Mouse (Mus musculus): Measurements from ENCODE around the gene Cbx8.

Cbx8 gene

DNA sequence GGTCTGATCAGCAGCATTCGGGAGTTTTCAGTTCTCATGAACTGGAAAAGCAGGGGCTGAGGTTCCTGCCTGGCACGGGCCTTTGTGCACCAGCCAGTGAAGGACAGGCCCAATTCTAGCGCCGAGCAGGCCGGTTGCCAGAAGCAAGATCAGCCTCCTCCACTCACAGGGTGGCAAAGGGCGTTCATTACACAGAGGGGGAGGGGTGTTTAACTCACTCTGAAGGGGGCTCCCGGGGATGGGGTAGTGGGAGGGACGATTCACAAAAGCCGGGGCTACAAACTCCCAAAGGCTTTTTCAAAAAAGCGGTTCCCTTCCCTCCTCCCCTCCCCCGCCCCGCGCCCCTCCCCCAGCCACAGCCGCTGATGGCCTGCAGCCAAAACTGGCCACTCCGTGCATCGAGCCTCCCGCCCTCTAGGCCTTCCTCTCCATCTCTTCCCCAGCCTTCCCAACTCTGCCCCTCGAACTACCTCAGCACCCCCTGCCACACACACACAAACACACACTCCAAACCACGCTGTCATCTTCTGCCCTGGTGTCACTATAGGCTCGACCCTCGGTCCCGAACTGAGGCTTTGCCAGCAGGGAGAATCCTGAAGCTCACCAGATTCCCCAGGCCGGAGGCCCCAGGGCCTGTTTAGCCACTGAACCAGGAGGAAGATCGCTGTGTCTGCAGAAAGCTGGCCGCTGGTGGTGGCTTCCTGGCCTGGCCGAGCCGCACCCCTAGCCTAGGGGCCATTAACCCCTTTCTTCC lies 38.1 kb upstream of the Cbx8 start:
- no peak for DNase-seq (ENCODE audit: low read depth, low spot score)

GRCm38 (mm10) chr11:119077755-119078154 lies 37.0 kb upstream of the Cbx8 start:
- no peak for DNase-seq (ENCODE audit: low read depth, low spot score)

GRCm38 (mm10) chr11:119075805-119076204 lies 35.0 kb upstream of the Cbx8 start:
- no peak for DNase-seq (ENCODE audit: low read depth, low spot score)

DNA sequence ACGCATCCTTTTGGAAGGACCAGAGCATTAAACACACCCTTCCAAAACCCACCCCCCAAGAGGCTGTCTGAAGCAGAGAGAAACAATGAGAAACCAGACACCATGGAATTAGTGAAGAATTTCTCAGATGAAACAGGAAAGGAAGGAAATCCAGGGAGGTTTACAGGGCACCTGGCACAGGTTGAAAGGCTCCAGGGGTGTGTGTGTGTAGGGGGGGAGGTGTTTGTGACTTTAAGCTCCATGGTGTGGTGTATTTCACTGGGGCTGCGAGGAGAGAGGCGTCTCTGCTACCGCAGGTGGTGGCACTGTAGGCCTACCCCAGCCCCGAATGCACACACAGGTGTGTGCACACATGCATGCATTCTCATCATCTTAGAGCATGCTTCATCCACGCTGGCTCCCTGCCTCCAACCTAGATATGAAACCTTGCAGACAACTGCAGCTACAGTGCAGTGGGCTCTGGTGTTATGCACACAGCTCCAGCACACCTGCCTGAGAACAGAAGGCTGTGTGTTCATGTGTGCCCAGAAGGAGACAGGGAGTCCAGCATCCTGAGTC lies 33.2 kb upstream of the Cbx8 start:
- no peak for DNase-seq (ENCODE audit: low read depth, low spot score)

GRCm38 (mm10) chr11:119072986-119073385 lies 32.2 kb upstream of the Cbx8 start:
- no peak for DNase-seq (ENCODE audit: low read depth, low spot score)

GRCm38 (mm10) chr11:119072239-119072638 lies 31.5 kb upstream of the Cbx8 start:
- no peak for DNase-seq (ENCODE audit: low read depth, low spot score)

GRCm38 (mm10) chr11:119066841-119067240 lies 26.1 kb upstream of the Cbx8 start:
- no peak for DNase-seq (ENCODE audit: low read depth, low spot score)

GRCm38 (mm10) chr11:119059256-119059655 lies 18.5 kb upstream of the Cbx8 start:
- no peak for DNase-seq (ENCODE audit: low read depth, low spot score)

GRCm38 (mm10) chr11:119058041-119058995 lies 17.5 kb upstream of the Cbx8 start:
- no peak for DNase-seq (ENCODE audit: low read depth, low spot score)

DNA sequence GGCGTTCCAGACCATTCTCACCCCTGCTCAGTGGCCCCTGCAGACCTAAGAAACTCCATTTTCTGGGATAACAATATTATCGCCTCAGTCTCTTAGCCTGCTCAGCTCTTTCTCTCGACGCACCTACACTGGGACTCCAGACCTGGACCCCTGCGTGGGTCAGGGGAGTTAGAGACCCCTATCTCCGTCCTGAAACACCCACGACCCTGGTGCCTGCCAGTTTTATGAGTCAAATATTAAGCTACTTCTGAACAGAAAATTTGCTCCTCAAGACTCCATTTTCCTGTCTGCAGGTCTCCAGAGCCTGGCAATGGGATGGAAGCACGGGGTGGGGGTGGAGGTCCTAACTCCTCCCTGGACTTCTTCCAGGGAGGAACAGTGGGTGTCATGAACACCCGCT lies 16.5 kb upstream of the Cbx8 start:
- DNase-seq (ENCODE audit: low read depth, low spot score), result no peak

DNA sequence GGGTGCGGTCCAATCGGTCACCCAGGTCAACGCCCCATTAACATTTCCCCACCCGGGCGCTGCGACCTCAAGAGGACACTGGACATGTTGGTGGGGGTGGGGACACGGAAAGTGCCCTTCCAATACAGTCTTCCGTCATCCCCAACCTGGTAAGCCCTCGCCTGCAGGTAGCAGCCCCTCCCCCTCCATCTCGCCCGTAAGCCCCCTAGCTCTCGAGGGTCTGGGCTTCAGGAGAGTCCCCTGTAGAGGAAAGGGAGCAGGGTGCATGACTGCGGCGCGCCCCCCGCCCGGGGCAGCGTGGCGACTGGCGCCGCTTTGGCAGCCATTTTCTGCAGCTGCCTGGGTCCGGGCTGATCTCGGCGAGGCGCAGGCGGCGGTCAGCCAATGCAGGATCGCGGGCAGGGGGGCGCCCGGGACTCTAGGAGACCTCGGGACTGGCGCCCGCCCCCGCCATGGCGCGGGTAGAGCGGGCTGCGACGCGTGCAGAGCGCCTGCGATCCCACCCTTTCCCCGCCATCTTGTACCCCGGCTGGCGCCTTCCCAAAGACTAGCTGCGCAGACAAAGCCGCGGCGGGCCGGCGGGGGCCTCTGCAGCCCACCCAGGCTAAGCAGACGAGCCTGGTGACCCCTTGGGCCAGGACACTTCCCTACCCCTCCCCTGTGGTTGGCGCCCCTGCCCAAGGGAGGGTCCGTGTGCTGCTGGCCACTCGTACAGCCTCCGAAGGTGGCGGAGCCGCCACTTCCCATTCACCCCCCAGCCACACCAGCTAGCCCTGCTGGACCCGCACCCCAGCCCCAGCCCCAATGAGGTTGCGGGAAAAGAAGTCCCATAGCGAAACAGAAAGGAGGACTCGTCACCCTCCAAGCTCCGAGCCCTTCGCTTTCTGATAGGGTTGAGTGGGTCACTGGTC lies 15.8 kb upstream of the Cbx8 start:
- DNase-seq (ENCODE audit: low read depth, low spot score), result no peak

GRCm38 (mm10) chr11:119055571-119056131 lies 14.9 kb upstream of the Cbx8 start:
- DNase-seq (ENCODE audit: low read depth, low spot score), result no peak

DNA sequence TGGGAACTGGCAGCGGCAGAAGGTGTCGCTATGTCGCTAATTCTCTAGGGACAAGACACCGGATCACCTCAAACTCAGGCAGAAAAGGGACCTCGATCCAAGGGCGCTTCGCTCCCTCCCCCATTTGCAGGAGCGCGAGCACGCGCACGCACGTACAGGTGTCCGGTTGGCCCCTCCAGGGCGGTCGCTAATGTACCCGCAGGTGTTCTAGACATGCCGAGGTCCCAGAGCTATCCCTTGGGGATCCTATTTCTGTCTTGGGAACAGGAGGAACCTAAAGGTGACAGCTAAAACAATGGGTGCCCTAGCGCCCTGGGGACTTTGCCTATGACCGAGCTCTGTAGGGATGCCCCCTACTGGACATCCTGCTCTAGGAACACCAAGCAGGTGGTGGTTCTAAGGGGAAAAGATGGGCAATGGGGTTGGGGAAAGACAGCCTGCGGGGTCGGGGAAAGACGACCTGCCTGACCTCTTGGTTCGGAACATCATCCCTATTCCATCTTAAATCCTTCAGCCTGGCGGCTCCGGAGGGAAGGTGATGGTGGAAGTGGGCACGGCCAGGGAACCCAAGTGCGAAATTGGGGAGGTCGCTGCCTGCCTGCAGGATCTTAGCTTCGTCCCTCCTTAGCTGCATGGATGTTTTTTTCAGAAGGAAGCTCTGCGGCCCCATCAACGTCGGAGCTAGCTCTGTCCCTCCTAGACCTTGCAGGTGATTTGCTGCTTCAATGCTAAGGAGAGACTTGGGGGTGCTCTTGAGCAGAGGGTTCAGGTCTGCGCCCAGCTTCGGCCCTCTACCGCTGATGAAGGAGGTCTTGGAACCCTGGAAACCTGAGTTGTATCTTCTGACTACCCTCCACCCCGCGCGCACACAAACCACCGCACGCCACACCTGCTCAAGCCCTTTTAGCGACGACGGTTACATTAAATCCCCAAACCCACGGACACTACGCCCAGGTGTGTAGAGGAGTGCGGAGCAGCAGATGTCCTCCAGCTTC lies 13.9 kb upstream of the Cbx8 start:
- no peak for DNase-seq (ENCODE audit: low read depth, low spot score)

DNA sequence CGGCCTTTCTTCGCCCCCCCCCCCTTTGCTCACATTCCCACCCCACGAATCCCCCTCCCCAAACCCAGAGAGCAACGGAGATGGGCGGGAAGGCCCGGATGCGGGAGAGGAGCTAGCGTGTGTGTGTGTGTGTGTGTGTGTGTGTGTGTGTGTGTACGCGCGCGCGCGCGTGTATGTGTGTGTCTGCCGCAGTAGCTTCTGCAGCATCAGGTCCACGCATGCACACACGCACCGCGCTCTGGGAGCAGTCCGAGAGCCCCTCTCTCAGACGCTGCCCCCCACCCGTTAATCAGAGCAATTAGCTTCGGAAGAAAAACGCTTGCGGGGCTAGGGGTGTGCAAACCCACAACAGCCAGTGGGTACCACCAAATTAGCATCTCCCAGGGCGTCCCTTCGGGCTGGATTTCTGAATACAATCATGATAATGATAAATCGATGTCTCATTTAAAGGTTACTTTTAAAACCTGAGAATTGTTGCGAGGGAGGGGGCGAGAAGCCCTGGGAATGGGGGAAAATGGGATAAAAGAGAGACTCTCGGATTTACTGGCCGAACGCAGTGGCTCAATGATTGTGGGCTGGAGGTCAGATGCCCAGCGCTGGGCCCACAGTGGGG lies 13.1 kb upstream of the Cbx8 start:
- no peak for DNase-seq (ENCODE audit: low read depth, low spot score)

- DNase-seq (ENCODE audit: low read depth, low spot score), result peak; percentile 94
Measured at GRCm38 (mm10) chr11:119053257-119053670, 12.5 kb upstream of the Cbx8 start.

- no peak for DNase-seq (ENCODE audit: low read depth, low spot score)
Measured at GRCm38 (mm10) chr11:119052661-119053256, 12.0 kb upstream of the Cbx8 start.

DNA sequence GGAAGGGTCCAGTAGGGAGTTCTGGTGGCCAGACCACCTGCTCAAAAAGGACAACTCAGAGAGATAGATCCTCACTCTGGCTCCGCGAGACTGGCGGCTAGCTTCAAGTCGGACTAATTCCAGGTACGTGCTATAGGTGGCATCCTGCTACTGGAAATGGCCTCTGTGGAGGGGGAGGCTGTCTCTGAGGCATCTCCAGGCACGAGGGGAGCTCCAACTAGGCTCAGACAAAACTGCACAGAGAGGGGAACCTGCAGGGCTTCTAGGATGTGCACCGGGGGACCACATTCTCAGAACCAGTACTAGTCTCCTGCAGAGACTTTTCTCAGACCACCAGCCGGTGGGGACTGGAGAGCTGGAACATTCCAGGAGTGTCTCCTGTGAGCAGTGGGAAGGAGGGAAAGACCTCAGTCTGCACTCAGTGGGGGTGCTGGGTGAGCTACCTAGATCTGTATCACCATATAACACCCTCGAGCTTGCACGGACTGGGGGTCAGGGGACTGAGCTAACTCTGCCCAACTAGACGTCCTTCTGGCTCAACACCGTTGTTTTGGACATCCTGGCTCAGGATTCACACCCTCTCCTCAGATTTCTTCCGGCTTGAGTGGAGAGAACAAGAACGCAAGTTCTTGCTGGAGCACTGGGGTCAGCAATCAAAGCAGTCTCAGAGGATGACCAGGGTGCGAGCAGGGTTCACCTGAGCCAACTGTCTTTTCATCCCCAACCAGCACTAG lies 11.3 kb upstream of the Cbx8 start:
- DNase-seq (ENCODE audit: low read depth, low spot score), result no peak

DNA sequence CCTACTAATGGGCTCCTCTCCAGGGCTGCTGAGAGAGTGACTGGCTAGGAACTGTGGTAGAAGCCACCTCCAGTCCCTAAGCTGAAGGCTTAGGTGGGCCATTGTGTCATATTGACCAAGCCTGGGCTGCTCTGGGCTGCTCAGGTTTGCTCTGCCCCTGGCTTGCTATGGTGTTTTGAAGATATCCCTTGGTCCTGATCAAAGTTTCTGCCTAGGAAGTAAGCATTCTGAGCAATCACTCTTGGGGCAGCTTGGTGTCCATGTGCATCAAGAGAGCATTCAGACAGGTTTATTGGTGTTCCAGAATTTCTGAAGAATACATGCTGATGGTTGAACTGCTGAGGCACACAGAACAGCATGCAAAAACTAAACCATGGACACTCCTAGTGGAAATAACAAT lies 10.7 kb upstream of the Cbx8 start:
- DNase-seq (ENCODE audit: low read depth, low spot score), result no peak

Data from forelimb bud, embryonic 11.5 days (tissue).